Mouse (Mus musculus): Measurements from ENCODE around the gene Gm17949. TPM values are rescaled to one million over a fixed set of nuclear protein-coding genes. Genes with fewer than 3 reads are reported as not detected.

Gm17949 gene
- polyA plus RNA-seq, 2 experiments, result not detected

DNA sequence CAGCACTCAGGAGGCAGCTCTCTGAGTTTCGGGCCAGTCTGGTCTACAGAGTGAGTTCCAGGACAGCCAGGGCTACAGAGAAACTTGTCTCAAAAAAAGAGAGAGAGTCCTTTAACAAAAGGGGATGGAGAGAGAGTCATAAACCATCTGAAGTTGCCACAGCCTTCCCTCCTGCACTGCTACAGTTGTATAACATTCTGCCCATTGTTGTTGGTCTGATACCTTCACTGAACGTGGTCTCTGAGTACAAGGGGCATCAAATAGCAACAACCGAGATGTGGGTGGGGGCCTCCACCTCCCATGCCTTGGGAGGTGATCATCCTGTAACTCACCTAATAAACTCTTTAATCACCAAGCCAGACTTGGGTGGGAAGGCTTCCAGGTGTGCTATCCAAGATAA, 25.6 kb upstream of the Gm17949 start:
- H3K4me1 ChIP-seq (replicated peaks; ENCODE audit: control insufficient read depth in 2 of 2, insufficient read depth in 2 of 2, low read length in 1 of 2), result 0 out of 4 replicates have a peak, but pooled peaks cover 0 to 2% of the 10 kb centered on the region in 2 experiments
- no peaks in the 10 kb centered on the region for H3K36me3 ChIP-seq (replicated peaks; ENCODE audit: control insufficient read depth, insufficient read depth, low read depth)
- H3K9me3 ChIP-seq (ENCODE audit: control insufficient read depth, low read length), result no peaks in the 10 kb centered on the region
- H3K9ac ChIP-seq (replicated peaks), result no peak overlapping the region
- DNase-seq (ENCODE audit: low read depth in 3 of 3, low spot score in 3 of 3), result no peak
- no peak overlapping the region for H3K27ac ChIP-seq
- TF ChIP-seq EP300 (IDR thresholded peaks at IDR 0.05; ENCODE audit: low read depth) (no peak), CTCF (IDR thresholded peaks at IDR 0.05; ENCODE audit: low read depth) (no peak)
- no peak overlapping the region for H3K4me2 ChIP-seq (ENCODE audit: low read depth)
- H3K27me3 ChIP-seq (ENCODE audit: control insufficient read depth, insufficient read depth, low read length), result no peaks in the 10 kb centered on the region
- H3K4me3 ChIP-seq (ENCODE audit: insufficient read depth in 1 of 2, low read depth in 2 of 2, low read length in 2 of 2), result no peak overlapping the region
- no peak for ATAC-seq (ENCODE audit: insufficient read depth)
- 46% methylated on average over 3 of the region's 3 CpGs for WGBS (ENCODE audit: insufficient replicate concordance)

- Histone ChIP-seq H3K4me1 (replicated peaks; ENCODE audit: control insufficient read depth in 2 of 2, insufficient read depth in 2 of 2, low read length in 1 of 2) (peaks cover 5 to 6% of the 10 kb centered on the region in 2 experiments; a peak in 3 of 4 replicates), H3K36me3 (replicated peaks; ENCODE audit: control insufficient read depth, insufficient read depth, low read depth) (no peaks in the 10 kb centered on the region), H3K4me2 (ENCODE audit: low read depth) (no peak overlapping the region), H3K27ac (no peak overlapping the region), H3K4me3 (ENCODE audit: insufficient read depth in 1 of 2, low read depth in 2 of 2, low read length in 2 of 2) (no peak overlapping the region), H3K9me3 (ENCODE audit: control insufficient read depth, low read length) (no peaks in the 10 kb centered on the region), H3K9ac (replicated peaks) (no peak overlapping the region), H3K27me3 (ENCODE audit: control insufficient read depth, insufficient read depth, low read length) (no peaks in the 10 kb centered on the region)
- no peak for TF ChIP-seq CTCF (IDR thresholded peaks at IDR 0.05; ENCODE audit: low read depth)
- no peak for TF ChIP-seq EP300 (IDR thresholded peaks at IDR 0.05; ENCODE audit: low read depth)
- WGBS (ENCODE audit: insufficient replicate concordance), result 81% methylated on average over 3 of the region's 3 CpGs
- DNase-seq (ENCODE audit: low read depth in 3 of 3, low spot score in 3 of 3) (no peak), ATAC-seq (ENCODE audit: insufficient read depth) (no peak)
Observed at GRCm38 (mm10) chr17:56986105-56986805, 25.0 kb upstream of the Gm17949 start.

- no peaks in the 10 kb centered on the region; the same call in none of the 2 replicates for H3K36me3 ChIP-seq (replicated peaks; ENCODE audit: control insufficient read depth, insufficient read depth, low read depth)
- no peaks in the 10 kb centered on the region for H3K9me3 ChIP-seq (ENCODE audit: control insufficient read depth, low read length)
- TF ChIP-seq CTCF (IDR thresholded peaks at IDR 0.05; ENCODE audit: low read depth), result peak; percentile 39
- no peak for TF ChIP-seq EP300 (IDR thresholded peaks at IDR 0.05; ENCODE audit: low read depth)
- H3K27ac ChIP-seq, result no peak overlapping the region
- DNase-seq (ENCODE audit: low read depth in 3 of 3, low spot score in 3 of 3) (no peak), ATAC-seq (ENCODE audit: insufficient read depth) (no peak)
- peaks cover 5 to 6% of the 10 kb centered on the region in 2 experiments; a peak in 3 of 4 replicates for H3K4me1 ChIP-seq (replicated peaks; ENCODE audit: control insufficient read depth in 2 of 2, insufficient read depth in 2 of 2, low read length in 1 of 2)
- H3K4me2 ChIP-seq (ENCODE audit: low read depth), result no peak overlapping the region
- WGBS (ENCODE audit: insufficient replicate concordance), result 74% methylated on average over 7 of the region's 7 CpGs
- H3K9ac ChIP-seq (replicated peaks), result no peak overlapping the region
- H3K4me3 ChIP-seq (ENCODE audit: insufficient read depth in 1 of 2, low read depth in 2 of 2, low read length in 2 of 2), result no peak overlapping the region
- no peaks in the 10 kb centered on the region for H3K27me3 ChIP-seq (ENCODE audit: control insufficient read depth, insufficient read depth, low read length)
Observed at GRCm38 (mm10) chr17:56988441-56988840, 22.8 kb upstream of the Gm17949 start.

DNA sequence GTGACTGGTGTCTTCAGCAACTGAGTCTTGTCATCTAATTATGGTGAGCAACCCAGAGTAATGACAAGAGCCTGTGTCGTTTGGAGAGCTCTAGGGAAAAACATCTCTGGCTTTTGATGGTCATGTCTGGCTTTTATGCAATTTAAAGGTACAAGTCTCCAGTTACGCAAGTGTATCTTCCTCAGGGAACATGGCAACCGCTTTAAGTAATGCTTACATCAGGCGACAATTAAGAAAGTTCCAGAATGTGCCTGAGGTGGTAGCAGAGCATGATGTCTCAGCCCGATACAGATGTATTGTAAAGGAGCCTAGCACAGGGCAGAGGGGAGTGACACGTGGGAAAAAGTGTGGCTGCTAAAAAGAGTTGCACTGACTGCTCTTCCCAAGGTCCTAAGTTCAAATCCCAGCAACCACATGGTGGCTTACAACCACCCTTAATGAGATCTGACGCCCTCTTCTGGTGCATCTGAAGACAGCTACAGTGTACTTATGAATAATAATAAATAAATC, 22.3 kb upstream of the Gm17949 start:
- Histone ChIP-seq H3K36me3 (replicated peaks; ENCODE audit: control insufficient read depth, insufficient read depth, low read depth) (peaks cover 5% of the 10 kb centered on the region), H3K27ac (no peak overlapping the region), H3K27me3 (ENCODE audit: control insufficient read depth, insufficient read depth, low read length) (no peaks in the 10 kb centered on the region), H3K9ac (replicated peaks) (peak overlapping the region; percentile 68), H3K4me3 (ENCODE audit: insufficient read depth in 1 of 2, low read depth in 2 of 2, low read length in 2 of 2) (peak overlapping the region in 1 of 2 experiments; percentile 74; a peak in 2 of 4 replicates), H3K4me2 (ENCODE audit: low read depth) (peak overlapping the region; percentile 94), H3K9me3 (ENCODE audit: control insufficient read depth, low read length) (no peaks in the 10 kb centered on the region), H3K4me1 (replicated peaks; ENCODE audit: control insufficient read depth in 2 of 2, insufficient read depth in 2 of 2, low read length in 1 of 2) (peaks cover 5 to 6% of the 10 kb centered on the region in 2 experiments; a peak in 3 of 4 replicates)
- DNase-seq (ENCODE audit: low read depth in 3 of 3, low spot score in 3 of 3) (no peak), ATAC-seq (ENCODE audit: insufficient read depth) (no peak)
- TF ChIP-seq CTCF (IDR thresholded peaks at IDR 0.05; ENCODE audit: low read depth), result peak; percentile 23; the same call in 1 of the 2 replicates
- no peak for TF ChIP-seq EP300 (IDR thresholded peaks at IDR 0.05; ENCODE audit: low read depth)
- WGBS (ENCODE audit: insufficient replicate concordance), result 67% methylated on average over 7 of the region's 7 CpGs

DNA sequence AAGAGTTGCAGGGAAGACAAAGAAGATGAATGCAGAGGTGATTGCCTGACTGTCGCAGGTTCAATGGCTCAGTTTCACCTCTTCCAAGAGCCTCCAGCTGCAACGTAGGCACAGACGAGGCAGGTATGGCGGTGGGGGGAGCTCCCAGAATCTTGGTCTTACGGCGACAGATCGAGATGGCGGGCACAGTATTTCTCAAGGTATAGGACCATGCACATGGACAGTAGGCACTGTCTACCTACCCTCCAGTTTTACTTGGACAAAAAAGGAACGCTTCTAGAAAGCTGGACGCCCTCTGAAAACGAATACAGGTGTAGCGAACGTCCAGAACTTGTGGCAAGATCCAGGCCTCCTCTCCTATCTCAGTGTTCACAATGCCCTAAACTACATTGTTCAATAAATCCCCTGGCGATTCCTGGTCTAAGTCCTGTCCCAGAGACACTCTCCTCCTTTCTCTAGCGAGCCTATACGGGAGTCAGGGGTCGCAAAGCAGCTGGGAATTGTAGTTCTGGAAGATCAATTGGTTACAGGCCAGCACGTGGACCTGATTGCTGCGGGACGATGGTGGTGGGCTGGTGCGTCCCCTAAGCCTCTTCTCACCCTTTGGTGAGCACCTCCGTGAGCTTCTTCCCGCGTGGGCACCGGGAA, 21.7 kb upstream of the Gm17949 start:
- Histone ChIP-seq H3K4me1 (replicated peaks; ENCODE audit: control insufficient read depth in 2 of 2, insufficient read depth in 2 of 2, low read length in 1 of 2) (peaks cover 5 to 6% of the 10 kb centered on the region in 2 experiments; a peak in 3 of 4 replicates), H3K9ac (replicated peaks) (peak overlapping the region; percentile 68), H3K4me2 (ENCODE audit: low read depth) (peak overlapping the region; percentile 94), H3K27me3 (ENCODE audit: control insufficient read depth, insufficient read depth, low read length) (no peaks in the 10 kb centered on the region), H3K36me3 (replicated peaks; ENCODE audit: control insufficient read depth, insufficient read depth, low read depth) (peaks cover 5% of the 10 kb centered on the region), H3K27ac (peak overlapping the region; percentile 57), H3K9me3 (ENCODE audit: control insufficient read depth, low read length) (no peaks in the 10 kb centered on the region), H3K4me3 (ENCODE audit: insufficient read depth in 1 of 2, low read depth in 2 of 2, low read length in 2 of 2) (peak overlapping the region; percentile 73 to 74)
- 3% methylated on average over 25 of the region's 25 CpGs for WGBS (ENCODE audit: insufficient replicate concordance)
- no peak for TF ChIP-seq CTCF (IDR thresholded peaks at IDR 0.05; ENCODE audit: low read depth)
- TF ChIP-seq EP300 (IDR thresholded peaks at IDR 0.05; ENCODE audit: low read depth), result no peak
- ATAC-seq (ENCODE audit: insufficient read depth), result peak; percentile 84
- DNase-seq (ENCODE audit: low read depth in 3 of 3, low spot score in 3 of 3), result peak; percentile 59 to 74 (median 61)

Data from liver, embryonic 14.5 days (tissue).